Mouse (Mus musculus): ENCODE results near the gene Ace.

- TF ChIP-seq CTCF (IDR thresholded peaks at IDR 0.05; ENCODE audit: low read depth) (no peak), EP300 (IDR thresholded peaks at IDR 0.05; ENCODE audit: low read depth) (no peak)
These were observed 46.5 kb upstream of the Ace start for GRCm38 (mm10) chr11:105921275-105921674.

Measured in heart, postnatal 0 days (tissue).